Mouse (Mus musculus) midbrain, embryonic 16.5 days (tissue): ENCODE results near the gene Prcd. TPM values are rescaled to one million over a fixed set of nuclear protein-coding genes. Genes with fewer than 3 reads are reported as not detected.
A peak's percentile ranks its signal among the peaks of the same experiment; 100 is the strongest.

Experiments used
- ATAC-seq: fragments of 200-750 bp; cut with Nextera tagmentation; 2 replicates; pipeline ENCODE4 v1.8.0; 2017; ENCODE audit warnings: moderate TSS enrichment
- H3K27ac ChIP-seq: fragments of 300-500 bp; sonication (generic); 2 replicates; pipeline ENCODE4 v1.5.1; 2014; ENCODE audit warnings: mild to moderate bottlenecking, low read length, mixed read lengths
- H3K27me3 ChIP-seq: fragments of 300-500 bp; sonication (generic); 2 replicates; pipeline ENCODE4 v1.6.1; 2014; ENCODE audit warnings: low read depth, low read length, mixed read lengths; ENCODE audit not compliant: control insufficient read depth, insufficient read depth
- H3K36me3 ChIP-seq: fragments of 300-500 bp; sonication (generic); 2 replicates; pipeline ENCODE4 v1.6.1; 2014; ENCODE audit warnings: mild to moderate bottlenecking, low read length, moderate library complexity, mixed read lengths; ENCODE audit not compliant: control insufficient read depth, insufficient read depth
- H3K4me1 ChIP-seq: fragments of 300-500 bp; sonication (generic); 2 replicates; pipeline ENCODE4 v1.6.1; 2014; ENCODE audit warnings: mild to moderate bottlenecking, low read length, mixed read lengths; ENCODE audit not compliant: control insufficient read depth, insufficient read depth
- H3K4me2 ChIP-seq: fragments of 300-500 bp; sonication (generic); 2 replicates; pipeline ENCODE4 v1.6.1; 2014; ENCODE audit warnings: mild to moderate bottlenecking, low read length, mixed read lengths
- H3K4me3 ChIP-seq: fragments of 300-500 bp; sonication (generic); 2 replicates; pipeline ENCODE4 v1.5.1; 2014; ENCODE audit warnings: low read depth, mild to moderate bottlenecking, low read length, moderate library complexity, mixed read lengths
- H3K9ac ChIP-seq: fragments of 300-500 bp; sonication (generic); 2 replicates; pipeline ENCODE4 v1.6.1; 2014; ENCODE audit warnings: low read depth, low read length, mixed read lengths
- H3K9me3 ChIP-seq: fragments of 300-500 bp; sonication (generic); replicated peaks from 2 replicates; pipeline ENCODE4 v1.6.1; 2014; ENCODE audit warnings: mild to moderate bottlenecking, low read length, mixed read lengths; ENCODE audit not compliant: control insufficient read depth, poor library complexity, severe bottlenecking
- WGBS: fragments of 180-500 bp; shearing (Covaris S2); extraction: QIAGEN DNeasy Blood & Tissue Kit; methylation state at CpG from one replicate; pipeline ENCODE4 v1.1.7; 2014; 5-methylcytosine and 5-hydroxymethylcytosine counted together
- polyA plus RNA-seq: library from polyadenylated mRNA; unstranded; fragments of >200 nt; fragmentation: Nextera tagmentation; extraction: Ambion mirVana; gene quantifications from 2 replicates; pipeline ENCODE4 v1.2.1, GENCODE M21; 2015

Gene Prcd
- polyA plus RNA-seq, 1 experiment from 2014 or later, result 4.4 TPM

GRCm38 (mm10) chr11:116652330-116653098 is 820 bp upstream of the Prcd start:
- Histone ChIP-seq H3K4me1 (peaks cover 18% of the 10 kb centered on the region), H3K9ac (peak overlapping the region; percentile 78)

GRCm38 (mm10) chr11:116653709-116654221 is 431 bp downstream of the Prcd start:
- peak; percentile 55; the same call in 1 of the 2 replicates for ATAC-seq
- Histone ChIP-seq H3K4me1 (peaks cover 23% of the 10 kb centered on the region), H3K9ac (peak overlapping the region; percentile 78), H3K4me2 (peak overlapping the region; percentile 80), H3K27me3 (no peaks in the 10 kb centered on the region), H3K36me3 (no peaks in the 10 kb centered on the region), H3K9me3 (no peaks in the 10 kb centered on the region), H3K27ac (no peak overlapping the region), H3K4me3 (peak overlapping the region; percentile 59)
- WGBS, result under 1% methylated on average over 41 of the region's 47 CpGs

More at GRCm38 (mm10) chr11:116652330-116653098, 820 bp upstream of the Prcd start:
- H3K27ac ChIP-seq, result no peak overlapping the region
- no peaks in the 10 kb centered on the region for H3K27me3 ChIP-seq
- WGBS, result 64% methylated on average over 25 of the region's 25 CpGs
- H3K9me3 ChIP-seq, result no peaks in the 10 kb centered on the region
- no peaks in the 10 kb centered on the region for H3K36me3 ChIP-seq
- ATAC-seq, result no peak
- H3K4me3 ChIP-seq, result peak overlapping the region; percentile 59
- H3K4me2 ChIP-seq, result peak overlapping the region; percentile 80

- no peaks in the 10 kb centered on the region for H3K36me3 ChIP-seq
- peaks cover 23% of the 10 kb centered on the region for H3K4me1 ChIP-seq
- H3K27ac ChIP-seq, result no peak within 1 kb of the TSS
- no peaks in the 10 kb centered on the region for H3K9me3 ChIP-seq
- peak within 1 kb of the TSS; percentile 78 for H3K9ac ChIP-seq
- peak within 1 kb of the TSS; percentile 59 for H3K4me3 ChIP-seq
- 0 out of 2 replicates have a peak, but pooled peaks have one; percentile 24 for ATAC-seq
- H3K27me3 ChIP-seq, result no peaks in the 10 kb centered on the region
- WGBS, result 7% methylated on average over 28 of the region's 28 CpGs
- H3K4me2 ChIP-seq, result peak within 1 kb of the TSS; percentile 80
These were observed 1.0 kb downstream of the Prcd start, which contains the start of gene Cygb for GRCm38 (mm10) chr11:116654255-116654821. TSS of gene Cygb (minus strand) at chr11:116654313.

GRCm38 (mm10) chr11:116656348-116657191 is 3.2 kb downstream of the Prcd start:
- Histone ChIP-seq H3K4me3 (no peak overlapping the region), H3K4me2 (no peak overlapping the region), H3K27ac (no peak overlapping the region), H3K36me3 (no peaks in the 10 kb centered on the region), H3K4me1 (peaks cover 36% of the 10 kb centered on the region), H3K9ac (no peak overlapping the region), H3K9me3 (no peaks in the 10 kb centered on the region), H3K27me3 (no peaks in the 10 kb centered on the region)
- ATAC-seq, result no peak
- 60% methylated on average over 16 of the region's 16 CpGs for WGBS

GRCm38 (mm10) chr11:116657311-116658223 is 4.2 kb downstream of the Prcd start:
- peaks cover 43% of the 10 kb centered on the region for H3K4me1 ChIP-seq
- no peaks in the 10 kb centered on the region for H3K36me3 ChIP-seq
- H3K9me3 ChIP-seq, result no peaks in the 10 kb centered on the region
- peak overlapping the region; percentile 60 for H3K4me2 ChIP-seq
- H3K9ac ChIP-seq, result peak overlapping the region; percentile 54
- peak; percentile 76 for ATAC-seq
- WGBS, result 6% methylated on average over 22 of the region's 22 CpGs
- H3K27ac ChIP-seq, result peak overlapping the region; percentile 70
- no peaks in the 10 kb centered on the region for H3K27me3 ChIP-seq
- peak overlapping the region; percentile 33 for H3K4me3 ChIP-seq

- Histone ChIP-seq H3K27me3 (no peaks in the 10 kb centered on the region), H3K9ac (no peak overlapping the region), H3K4me2 (peak overlapping the region; percentile 27; the same call in 1 of the 2 replicates), H3K27ac (no peak overlapping the region), H3K4me1 (peaks cover 43% of the 10 kb centered on the region), H3K4me3 (no peak overlapping the region), H3K9me3 (no peaks in the 10 kb centered on the region), H3K36me3 (no peaks in the 10 kb centered on the region)
- ATAC-seq, result no peak
- WGBS, result 55% methylated on average over 10 of the region's 10 CpGs
These were observed 4.9 kb downstream of the Prcd start for GRCm38 (mm10) chr11:116658238-116658637.

GRCm38 (mm10) chr11:116659027-116659621 is 5.8 kb downstream of the Prcd start:
- 84% methylated on average over 15 of the region's 15 CpGs for WGBS
- ATAC-seq, result no peak
- Histone ChIP-seq H3K4me2 (no peak overlapping the region), H3K9me3 (no peaks in the 10 kb centered on the region), H3K36me3 (no peaks in the 10 kb centered on the region), H3K4me3 (no peak overlapping the region), H3K9ac (no peak overlapping the region), H3K27me3 (no peaks in the 10 kb centered on the region), H3K27ac (no peak overlapping the region), H3K4me1 (peaks cover 43% of the 10 kb centered on the region)

GRCm38 (mm10) chr11:116660181-116660580 is 6.8 kb downstream of the Prcd start:
- H3K4me3 ChIP-seq, result no peak overlapping the region
- H3K27me3 ChIP-seq, result no peaks in the 10 kb centered on the region
- H3K9ac ChIP-seq, result no peak overlapping the region
- WGBS, result 58% methylated on average over 9 of the region's 9 CpGs
- H3K27ac ChIP-seq, result peak overlapping the region; percentile 34; the same call in 1 of the 2 replicates
- no peak overlapping the region for H3K4me2 ChIP-seq
- no peak for ATAC-seq
- peaks cover 46% of the 10 kb centered on the region for H3K4me1 ChIP-seq
- H3K36me3 ChIP-seq, result no peaks in the 10 kb centered on the region
- H3K9me3 ChIP-seq, result no peaks in the 10 kb centered on the region
